Mouse (Mus musculus) kidney, embryonic 14.5 days (tissue): ENCODE measurements around the gene Rasl10b. TPM values are rescaled to one million over a fixed set of nuclear protein-coding genes. Genes with fewer than 3 reads are reported as not detected.
A peak's percentile ranks its signal among the peaks of the same experiment; 100 is the strongest.

Source experiments
- ATAC-seq: fragments of 200-750 bp; cut with Nextera tagmentation; 2 replicates; pipeline ENCODE4 v1.8.0; 2017; ENCODE audit warnings: moderate number of reproducible peaks, mild to moderate bottlenecking, moderate TSS enrichment, moderate library complexity; ENCODE audit not compliant: low FRiP score, low TSS enrichment
- H3K27ac ChIP-seq: fragments of 300-500 bp; sonication (generic); 2 replicates; pipeline ENCODE4 v1.5.1; 2014; ENCODE audit warnings: low read depth, mild to moderate bottlenecking, low read length, moderate library complexity, mixed read lengths
- H3K27me3 ChIP-seq: fragments of 300-500 bp; sonication (generic); 2 replicates; pipeline ENCODE4 v1.6.1; 2014; ENCODE audit warnings: mild to moderate bottlenecking, low read length; ENCODE audit not compliant: control insufficient read depth, insufficient read depth
- H3K36me3 ChIP-seq: fragments of 300-500 bp; sonication (generic); 2 replicates; pipeline ENCODE4 v1.6.1; 2014; ENCODE audit warnings: low read length, mixed read lengths; ENCODE audit not compliant: control insufficient read depth, insufficient read depth
- H3K4me1 ChIP-seq: fragments of 300-500 bp; sonication (generic); 2 replicates; pipeline ENCODE4 v1.6.1; 2014; ENCODE audit warnings: low read length, mixed read lengths; ENCODE audit not compliant: control insufficient read depth, insufficient read depth
- H3K4me2 ChIP-seq: fragments of 300-500 bp; sonication (generic); replicated peaks from 2 replicates; pipeline ENCODE4 v1.6.1; 2014; ENCODE audit warnings: low read depth, mild to moderate bottlenecking, low read length
- H3K4me3 ChIP-seq: fragments of 300-500 bp; sonication (generic); 2 replicates; pipeline ENCODE4 v1.5.1; 2014; ENCODE audit warnings: mild to moderate bottlenecking, low read length
- H3K9ac ChIP-seq: fragments of 300-500 bp; sonication (generic); 2 replicates; pipeline ENCODE4 v1.6.1; 2014; ENCODE audit warnings: low read depth, mild to moderate bottlenecking, low read length, moderate library complexity
- H3K9me3 ChIP-seq: fragments of 300-500 bp; sonication (generic); 2 replicates; pipeline ENCODE4 v1.6.1; 2016; ENCODE audit warnings: low read length; ENCODE audit not compliant: control insufficient read depth
- WGBS: fragments of 180-500 bp; shearing (Covaris S2); extraction: QIAGEN DNeasy Blood & Tissue Kit; methylation state at CpG from one replicate; pipeline ENCODE4 v1.1.7; 2014; 5-methylcytosine and 5-hydroxymethylcytosine counted together
- polyA plus RNA-seq: library from polyadenylated mRNA; unstranded; fragments of >200 nt; fragmentation: Nextera tagmentation; extraction: Ambion mirVana; gene quantifications from 2 replicates; pipeline ENCODE4 v1.2.1, GENCODE M21; 2014

Gene Rasl10b
- polyA plus RNA-seq, 1 experiment from 2014 or later, result 0.61 TPM

DNA sequence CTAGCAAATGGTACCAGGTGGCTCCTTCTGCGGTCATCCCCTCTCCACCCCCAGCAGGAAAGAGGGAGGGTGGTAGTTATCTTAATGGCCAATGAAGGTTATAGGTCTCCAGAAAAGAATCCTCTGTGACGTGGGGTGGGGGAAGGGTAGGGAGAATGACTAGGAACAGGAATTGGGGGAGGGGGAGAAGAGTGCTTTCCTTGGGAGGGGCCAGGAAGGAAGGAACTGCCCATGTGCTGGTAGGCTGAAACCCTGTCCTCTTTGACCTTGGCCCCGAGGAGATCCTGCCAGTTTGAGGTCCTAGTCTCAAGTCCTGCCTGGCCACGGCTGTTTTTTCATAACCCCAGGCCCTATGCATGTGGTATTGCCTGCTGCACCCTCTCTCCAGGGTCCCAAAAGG lies 40.4 kb downstream of the Rasl10b start:
- H3K36me3 ChIP-seq, result no peaks in the 10 kb centered on the region
- H3K27me3 ChIP-seq, result peaks cover 20% of the 10 kb centered on the region
- no peak for ATAC-seq
- no peaks in the 10 kb centered on the region for H3K9me3 ChIP-seq
- H3K4me1 ChIP-seq, result peaks cover 22% of the 10 kb centered on the region
- H3K9ac ChIP-seq, result no peak overlapping the region
- H3K27ac ChIP-seq, result peak overlapping the region; percentile 76; the same call in 1 of the 2 replicates
- WGBS, result 8% methylated on average over 4 of the region's 4 CpGs
- H3K4me2 ChIP-seq, result no peak overlapping the region
- no peak overlapping the region for H3K4me3 ChIP-seq

DNA sequence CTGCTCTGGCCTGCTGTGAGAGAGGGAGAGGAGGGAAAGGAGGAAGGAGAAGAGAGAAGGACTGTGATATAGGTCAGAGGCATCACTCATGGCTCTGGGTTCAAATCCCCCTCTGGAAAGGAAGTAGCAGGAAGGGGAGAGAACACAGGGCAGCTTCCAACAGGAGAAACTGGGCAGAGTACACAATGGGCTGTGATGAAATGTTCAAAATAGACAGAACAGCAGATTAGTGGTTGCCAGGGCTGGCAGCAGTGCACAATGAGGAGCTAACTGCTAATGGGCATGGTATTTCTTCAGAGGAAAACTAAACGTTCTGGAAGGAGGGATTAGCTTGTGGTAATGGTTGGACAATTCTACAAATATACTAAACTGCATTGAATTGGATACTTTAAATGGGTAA lies 41.6 kb downstream of the Rasl10b start:
- H3K27me3 ChIP-seq, result peaks cover 8% of the 10 kb centered on the region; the same call in 1 of the 2 replicates
- no peak overlapping the region for H3K9ac ChIP-seq
- ATAC-seq, result no peak
- H3K27ac ChIP-seq, result no peak overlapping the region
- H3K4me3 ChIP-seq, result no peak overlapping the region
- 49% methylated on average over 1 of the region's 1 CpGs for WGBS
- H3K9me3 ChIP-seq, result no peaks in the 10 kb centered on the region
- H3K4me2 ChIP-seq, result no peak overlapping the region
- no peaks in the 10 kb centered on the region for H3K36me3 ChIP-seq
- H3K4me1 ChIP-seq, result peaks cover 25% of the 10 kb centered on the region

DNA sequence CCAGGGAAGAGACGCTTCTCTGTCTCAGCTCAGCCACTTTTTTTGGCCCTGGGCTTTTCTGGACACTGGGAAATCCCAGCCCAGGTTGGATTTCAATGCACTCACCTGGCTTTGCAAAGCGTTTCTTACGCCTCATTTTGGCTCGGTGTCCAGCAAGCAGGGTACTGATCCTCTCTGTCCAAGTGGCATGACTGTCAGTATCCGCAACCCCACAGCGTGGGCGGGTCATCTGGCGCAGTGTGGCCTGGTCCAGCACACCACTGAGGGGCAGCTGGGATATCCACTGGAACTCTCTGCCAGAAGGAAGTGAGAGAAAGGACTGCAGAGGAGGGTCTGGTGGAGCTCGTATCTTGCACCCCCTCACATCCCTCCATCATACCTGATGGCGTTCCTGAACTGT lies 42.3 kb downstream of the Rasl10b start:
- no peak for ATAC-seq
- Histone ChIP-seq H3K9ac (no peak overlapping the region), H3K9me3 (no peaks in the 10 kb centered on the region), H3K36me3 (no peaks in the 10 kb centered on the region), H3K4me2 (no peak overlapping the region), H3K27me3 (peaks cover 4% of the 10 kb centered on the region; the same call in 1 of the 2 replicates), H3K4me1 (peaks cover 25% of the 10 kb centered on the region), H3K4me3 (no peak overlapping the region), H3K27ac (no peak overlapping the region)
- WGBS, result 87% methylated on average over 10 of the region's 10 CpGs

DNA sequence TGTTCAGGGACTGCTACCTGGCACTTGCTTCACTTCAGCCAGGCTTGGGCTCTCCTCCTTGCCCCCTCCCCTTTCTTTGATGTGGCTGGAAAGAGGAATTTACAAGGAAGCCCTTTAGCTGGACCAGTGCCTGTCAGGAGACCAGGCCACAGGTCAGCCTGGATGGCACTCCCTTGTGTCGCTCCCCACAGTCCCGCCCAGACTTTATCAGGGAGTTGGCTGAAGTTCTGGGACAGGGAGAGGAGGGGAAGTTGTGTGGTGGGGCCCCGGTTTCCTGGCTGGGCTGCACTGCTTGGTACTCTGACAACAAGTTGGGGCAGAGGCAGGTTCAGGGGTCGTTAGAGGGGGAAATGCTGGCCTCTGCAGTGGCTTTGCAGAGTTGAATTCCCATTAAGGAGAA lies 45.6 kb downstream of the Rasl10b start:
- no peaks in the 10 kb centered on the region for H3K36me3 ChIP-seq
- WGBS, result 8% methylated on average over 4 of the region's 4 CpGs
- H3K4me3 ChIP-seq, result no peak overlapping the region
- H3K27ac ChIP-seq, result no peak overlapping the region
- H3K4me2 ChIP-seq, result no peak overlapping the region
- H3K9ac ChIP-seq, result no peak overlapping the region
- H3K9me3 ChIP-seq, result no peaks in the 10 kb centered on the region
- ATAC-seq, result no peak
- peaks cover 14% of the 10 kb centered on the region for H3K4me1 ChIP-seq
- H3K27me3 ChIP-seq, result no peaks in the 10 kb centered on the region

DNA sequence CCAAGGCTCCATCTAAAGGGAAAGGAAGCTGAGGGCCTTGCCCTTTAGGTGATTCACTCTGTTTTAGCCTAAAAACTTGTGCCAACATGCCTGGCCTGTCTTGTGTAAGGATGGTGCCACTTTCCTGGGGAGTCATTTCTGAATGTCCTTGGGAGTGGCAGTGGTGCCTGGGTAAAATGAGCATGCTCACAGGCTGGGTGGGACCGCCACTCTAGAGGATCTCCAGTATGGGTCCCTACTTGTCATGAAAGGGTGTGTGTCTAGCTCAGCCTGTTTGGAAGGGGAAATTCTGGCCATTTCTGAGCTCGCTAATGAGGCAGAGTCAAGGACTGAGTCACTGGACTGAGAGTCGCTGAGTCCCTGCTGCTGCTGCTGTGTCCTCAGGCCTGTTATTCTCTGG lies 46.7 kb downstream of the Rasl10b start:
- H3K36me3 ChIP-seq, result no peaks in the 10 kb centered on the region
- 76% methylated on average over 3 of the region's 3 CpGs for WGBS
- no peak for ATAC-seq
- H3K4me3 ChIP-seq, result no peak overlapping the region
- H3K9ac ChIP-seq, result no peak overlapping the region
- no peak overlapping the region for H3K4me2 ChIP-seq
- no peak overlapping the region for H3K27ac ChIP-seq
- no peaks in the 10 kb centered on the region for H3K9me3 ChIP-seq
- H3K4me1 ChIP-seq, result peaks cover 14% of the 10 kb centered on the region
- H3K27me3 ChIP-seq, result no peaks in the 10 kb centered on the region

DNA sequence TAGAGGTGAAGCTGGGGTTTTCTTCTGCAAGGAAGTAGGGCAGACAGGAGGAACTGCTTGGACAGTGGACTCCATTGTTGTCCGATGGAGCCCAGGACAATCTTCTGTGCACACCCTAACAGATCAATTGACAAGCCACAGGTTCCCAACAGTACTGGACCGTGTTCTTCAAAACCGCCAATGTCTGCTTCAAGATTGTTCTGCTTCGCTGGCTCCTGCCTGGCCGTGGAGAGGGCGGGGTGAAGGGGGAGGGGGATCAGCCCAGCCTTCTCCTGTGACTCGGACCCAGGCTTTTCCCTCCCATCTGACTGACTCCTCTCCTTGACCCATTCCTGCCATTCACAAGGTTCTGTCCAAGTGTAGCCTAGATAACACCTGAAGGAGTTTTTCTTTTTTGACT lies 48.3 kb downstream of the Rasl10b start:
- ATAC-seq, result no peak
- no peak overlapping the region for H3K27ac ChIP-seq
- WGBS, result 23% methylated on average over 7 of the region's 7 CpGs
- no peaks in the 10 kb centered on the region for H3K36me3 ChIP-seq
- H3K9ac ChIP-seq, result no peak overlapping the region; the same call in 1 of the 2 replicates
- H3K4me1 ChIP-seq, result peaks cover 15% of the 10 kb centered on the region
- H3K4me2 ChIP-seq, result no peak overlapping the region
- no peak overlapping the region for H3K4me3 ChIP-seq
- H3K27me3 ChIP-seq, result no peaks in the 10 kb centered on the region
- no peaks in the 10 kb centered on the region for H3K9me3 ChIP-seq

DNA sequence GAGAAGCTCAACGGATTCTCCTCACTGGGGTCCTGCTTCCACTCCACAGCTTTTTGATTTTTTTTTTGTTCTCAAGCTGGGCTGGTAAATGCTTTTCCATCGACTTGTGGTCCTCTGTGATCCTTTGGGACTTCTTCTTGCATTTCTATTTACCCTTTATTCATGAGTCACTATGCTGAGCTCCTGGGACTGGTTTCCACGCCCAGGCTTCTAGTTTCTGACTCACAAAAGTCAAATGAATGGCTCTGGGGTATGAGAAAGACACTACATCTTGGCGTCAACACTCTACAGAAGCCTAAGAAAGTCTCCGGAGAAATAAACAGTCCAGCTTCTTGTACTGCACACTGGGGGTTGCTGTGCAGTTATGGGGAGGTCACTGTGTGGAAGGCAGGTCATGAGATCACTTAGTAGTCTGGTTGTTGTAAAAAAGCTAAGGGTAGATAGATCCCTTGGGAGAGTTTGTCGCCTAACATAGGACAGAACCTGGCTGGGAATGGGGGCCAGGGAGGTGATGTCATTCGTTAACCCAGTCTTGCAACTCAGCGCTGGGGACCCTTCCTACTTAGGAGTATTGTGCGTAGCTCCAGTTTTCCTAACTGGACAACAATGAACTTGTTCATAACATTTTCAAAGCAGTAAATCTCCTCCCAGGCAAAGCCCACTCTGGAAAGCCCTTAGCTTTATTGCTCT lies 49.1 kb downstream of the Rasl10b start:
- Histone ChIP-seq H3K4me3 (no peak overlapping the region), H3K27me3 (no peaks in the 10 kb centered on the region; the same call in 1 of the 2 replicates), H3K9ac (no peak overlapping the region), H3K27ac (no peak overlapping the region), H3K4me1 (peaks cover 19% of the 10 kb centered on the region), H3K4me2 (no peak overlapping the region), H3K36me3 (no peaks in the 10 kb centered on the region), H3K9me3 (no peaks in the 10 kb centered on the region)
- WGBS, result 55% methylated on average over 9 of the region's 9 CpGs
- no peak for ATAC-seq

DNA sequence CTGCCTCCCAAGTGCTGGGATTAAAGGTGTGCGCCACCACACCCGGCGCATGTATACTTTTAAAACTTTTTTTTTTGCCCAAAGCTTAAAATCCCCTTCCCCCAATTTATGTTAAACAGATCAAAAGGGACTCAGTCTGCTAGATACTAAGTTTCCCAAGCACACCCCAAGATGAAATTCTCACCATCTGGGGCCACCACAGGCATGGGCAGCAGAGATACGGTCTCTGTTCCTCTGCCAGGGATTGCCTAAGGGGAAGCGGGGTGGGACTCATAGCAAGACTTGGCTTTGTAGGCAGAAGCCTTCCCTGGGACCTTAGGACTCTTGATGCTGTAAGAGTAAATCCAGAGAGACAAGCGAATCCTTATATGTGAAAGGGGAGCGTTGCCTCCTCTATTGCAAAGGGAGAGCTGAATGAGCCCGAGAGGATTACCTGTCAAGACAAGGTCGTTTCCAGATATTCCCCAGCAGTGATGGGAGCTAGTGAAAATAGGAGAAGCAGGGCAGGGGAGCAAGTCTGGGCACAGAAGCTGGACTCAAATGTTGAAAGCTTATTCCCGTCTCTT lies 52.6 kb downstream of the Rasl10b start:
- Histone ChIP-seq H3K9me3 (no peaks in the 10 kb centered on the region), H3K4me3 (no peak overlapping the region), H3K36me3 (no peaks in the 10 kb centered on the region), H3K9ac (no peak overlapping the region), H3K4me1 (peaks cover 16% of the 10 kb centered on the region), H3K27me3 (peaks cover 9% of the 10 kb centered on the region), H3K27ac (no peak overlapping the region), H3K4me2 (no peak overlapping the region)
- 75% methylated on average over 10 of the region's 10 CpGs for WGBS
- ATAC-seq, result no peak

DNA sequence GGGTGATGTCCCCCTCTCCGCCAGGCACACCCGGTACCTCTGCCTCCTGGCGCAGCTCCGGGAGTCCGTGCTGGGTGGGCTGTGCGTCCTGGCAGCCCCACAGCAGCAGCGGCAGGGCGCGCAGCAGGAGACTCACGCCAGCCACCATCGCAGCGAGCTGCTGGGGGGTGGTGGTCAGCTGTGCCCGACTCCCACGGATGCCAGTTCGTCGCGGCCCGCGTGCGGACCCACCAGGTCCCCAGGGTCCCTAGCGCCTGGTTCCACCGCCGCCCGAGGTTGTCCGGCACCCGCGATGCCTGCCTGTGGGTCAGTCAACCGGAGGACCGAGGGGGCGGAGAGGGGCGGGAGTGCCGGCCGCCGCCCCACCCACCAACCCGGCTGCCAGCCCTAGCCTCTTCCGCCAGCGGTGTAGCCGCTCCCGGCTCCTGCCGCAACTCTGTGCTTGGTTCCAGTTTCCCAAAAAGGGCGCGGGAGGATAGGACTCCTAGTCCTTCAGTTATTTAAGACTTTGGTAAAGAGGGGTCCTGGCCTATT lies 53.8 kb downstream of the Rasl10b start, which contains the start of gene Mmp28:
TSS of gene Mmp28 (minus strand) at position 361 of the 534 bp plus-strand sequence.
- peak within 1 kb of the TSS; percentile 98 for H3K4me2 ChIP-seq
- H3K27ac ChIP-seq, result no peak within 1 kb of the TSS
- peak within 1 kb of the TSS; percentile 62 for H3K4me3 ChIP-seq
- WGBS, result under 1% methylated on average over 33 of the region's 42 CpGs
- peak within 1 kb of the TSS; percentile 65 for H3K9ac ChIP-seq
- peaks cover 9% of the 10 kb centered on the region for H3K27me3 ChIP-seq
- peaks cover 9% of the 10 kb centered on the region; the same call in 1 of the 2 replicates for H3K4me1 ChIP-seq
- no peaks in the 10 kb centered on the region for H3K36me3 ChIP-seq
- ATAC-seq, result peak; percentile 86
- no peaks in the 10 kb centered on the region for H3K9me3 ChIP-seq
